Mouse (Mus musculus) G1E (cell line): ENCODE data around the gene Olfr1350. TPM values are rescaled to one million over a fixed set of nuclear protein-coding genes. Genes with fewer than 3 reads are reported as not detected.

Experiments
- ATAC-seq: 2 replicates; pipeline ENCODE4 v1.8.0; 2016; ENCODE audit warnings: mild to moderate bottlenecking; ENCODE audit not compliant: insufficient number of reproducible peaks, poor library complexity, low FRiP score, severe bottlenecking; ENCODE audit errors: extremely low read depth
- DNase-seq: peaks from one replicate; pipeline ENCODE4 v3.0.0; 2012; ENCODE audit warnings: low spot score
- H3K27me3 ChIP-seq: 2 replicates; pipeline ENCODE4 v1.6.1; 2012; ENCODE audit warnings: mild to moderate bottlenecking, low read length, inconsistent platforms; ENCODE audit not compliant: insufficient read depth
- H3K36me3 ChIP-seq: replicated peaks from 2 replicates; pipeline ENCODE3; 2012; ENCODE audit warnings: mild to moderate bottlenecking, inconsistent platforms
- H3K4me1 ChIP-seq: 2 replicates; pipeline ENCODE4 v1.6.1; 2012; ENCODE audit warnings: low read depth, low read length, inconsistent platforms, mixed read lengths; ENCODE audit not compliant: insufficient read depth
- H3K4me3 ChIP-seq: 2 replicates; pipeline ENCODE4 v1.5.1; 2012; ENCODE audit warnings: low read depth, mild to moderate bottlenecking, inconsistent platforms, low read length, moderate library complexity, mixed read lengths
- H3K9me3 ChIP-seq: replicated peaks from 2 replicates; pipeline ENCODE4 v1.6.1; 2012; ENCODE audit warnings: inconsistent platforms
- CTCF ChIP-seq: IDR thresholded peaks from 2 replicates; pipeline ENCODE4 v1.5.1; 2012; ENCODE audit warnings: low read depth, low read length, inconsistent platforms, mixed read lengths
- GATA1 ChIP-seq: IDR thresholded peaks from 2 replicates; pipeline ENCODE4 v1.6.1; 2012; ENCODE audit warnings: borderline replicate concordance, low read length, inconsistent platforms, mixed read lengths
- GATA2 ChIP-seq: IDR thresholded peaks from 2 replicates; pipeline ENCODE4 v1.6.1; 2012; ENCODE audit warnings: low read depth, low read length, inconsistent platforms, borderline replicate concordance
- POLR2AphosphoS5 ChIP-seq: IDR thresholded peaks from 2 replicates; pipeline ENCODE4 v1.6.1; 2012; ENCODE audit warnings: low read depth, low read length, inconsistent platforms; ENCODE audit not compliant: insufficient replicate concordance
- TAL1 ChIP-seq: conservative IDR thresholded peaks from 2 replicates; pipeline ENCODE4 v1.6.1; 2012; ENCODE audit warnings: low read depth, low read length, inconsistent platforms, mixed read lengths
- polyA plus RNA-seq: library from polyadenylated mRNA; stranded (reverse); fragments of >175 nt; gene quantifications from 2 replicates; pipeline ENCODE4 v1.2.3, GENCODE M21; 2012
- total RNA-seq, 2 experiments: library from RNA; stranded (forward) in 1 of 2; stranded (reverse) in 1 of 2; fragments of 200-1000 nt in 1 of 2; fragments of >200 nt in 1 of 2; fragmentation: Nextera tagmentation in 1 of 2; gene quantifications; 2 replicates each; pipeline ENCODE4 v1.2.3; 2014 to 2017

Gene Olfr1350
- total and polyA plus RNA-seq, 3 experiments, result 0.05 TPM; not detected in 2

GRCm38 (mm10) chr7:6603331-6603730, 38.7 kb downstream of the Olfr1350 start:
- no peak for ATAC-seq
- Histone ChIP-seq H3K36me3 (no peaks in the 10 kb centered on the region), H3K9me3 (peaks cover 9% of the 10 kb centered on the region), H3K27me3 (no peaks in the 10 kb centered on the region), H3K4me3 (no peak overlapping the region), H3K4me1 (no peaks in the 10 kb centered on the region)
- no peak for DNase-seq
- TF ChIP-seq GATA1, result no peak
- no peak for TF ChIP-seq GATA2
- TF ChIP-seq POLR2AphosphoS5, result no peak
- no peak for TF ChIP-seq CTCF
- TF ChIP-seq TAL1, result no peak

Other genes with a start within 250 kb of the Olfr1350 start
- 1.2 and 3.1 TPM in 2 replicates for gene Zfp583, start 233.6 kb upstream of the Olfr1350 start, total RNA-seq (2014; fragmentation: Nextera tagmentation)
- 0.49 and 0.64 TPM in 2 replicates for gene Zfp583, start 233.6 kb upstream of the Olfr1350 start, total RNA-seq (2017)
- 0.29 and 0.38 TPM in 2 replicates for gene Zfp583, start 233.6 kb upstream of the Olfr1350 start, polyA plus RNA-seq
- not detected in 2 replicates for gene Gm3854, start 221.1 kb upstream of the Olfr1350 start, total RNA-seq (2014; fragmentation: Nextera tagmentation)
- gene Gm3854, start 221.1 kb upstream of the Olfr1350 start, total RNA-seq (2017), result 0.05 and 0.12 TPM in 2 replicates
- gene Gm3854, start 221.1 kb upstream of the Olfr1350 start, polyA plus RNA-seq, result not detected in 2 replicates
- 0.83 and 8.5 TPM in 2 replicates for gene Zfp78, start 201.6 kb upstream of the Olfr1350 start, total RNA-seq (2014; fragmentation: Nextera tagmentation)
- 2.3 and 2.5 TPM in 2 replicates for gene Zfp78, start 201.6 kb upstream of the Olfr1350 start, total RNA-seq (2017)
- 0.03 and 0.12 TPM in 2 replicates for gene Zfp78, start 201.6 kb upstream of the Olfr1350 start, polyA plus RNA-seq
- 2.1 and 5.8 TPM in 2 replicates for gene Zfp28, start 181.5 kb upstream of the Olfr1350 start, total RNA-seq (2014; fragmentation: Nextera tagmentation)
- gene Zfp28, start 181.5 kb upstream of the Olfr1350 start, total RNA-seq (2017), result 1.8 and 2.6 TPM in 2 replicates
- 0.46 and 0.63 TPM in 2 replicates for gene Zfp28, start 181.5 kb upstream of the Olfr1350 start, polyA plus RNA-seq
- gene Smim17, start 166.1 kb upstream of the Olfr1350 start, total RNA-seq (2014; fragmentation: Nextera tagmentation), result 1.5 TPM in 1 of 2 replicates, not detected in the other
- not detected in 2 replicates for gene Smim17, start 166.1 kb upstream of the Olfr1350 start, total RNA-seq (2017)
- gene Smim17, start 166.1 kb upstream of the Olfr1350 start, polyA plus RNA-seq, result not detected in 2 replicates
- gene Gm20715, start 154.6 kb upstream of the Olfr1350 start, total RNA-seq (2014; fragmentation: Nextera tagmentation), result not detected in 2 replicates
- gene Gm20715, start 154.6 kb upstream of the Olfr1350 start, total RNA-seq (2017), result 0.06 and 0.11 TPM in 2 replicates
- not detected in 2 replicates for gene Gm20715, start 154.6 kb upstream of the Olfr1350 start, polyA plus RNA-seq
- not detected in 2 replicates for gene Olfr1344, start 126.2 kb upstream of the Olfr1350 start, total RNA-seq (2014; fragmentation: Nextera tagmentation)
- gene Olfr1344, start 126.2 kb upstream of the Olfr1350 start, total RNA-seq (2017), result 0.11 TPM in 1 of 2 replicates, not detected in the other
- gene Olfr1344, start 126.2 kb upstream of the Olfr1350 start, polyA plus RNA-seq, result not detected in 2 replicates
- not detected in 2 replicates for gene Olfr1336, start 108.7 kb upstream of the Olfr1350 start, total RNA-seq (2014; fragmentation: Nextera tagmentation)
- gene Olfr1336, start 108.7 kb upstream of the Olfr1350 start, total RNA-seq (2017), result under 0.01 and 0.16 TPM in 2 replicates
- not detected in 2 replicates for gene Olfr1336, start 108.7 kb upstream of the Olfr1350 start, polyA plus RNA-seq
- not detected in 2 replicates for gene Olfr1346, start 97.7 kb upstream of the Olfr1350 start, total RNA-seq (2014; fragmentation: Nextera tagmentation)
- gene Olfr1346, start 97.7 kb upstream of the Olfr1350 start, total RNA-seq (2017), result 0.06 and 0.11 TPM in 2 replicates
- gene Olfr1346, start 97.7 kb upstream of the Olfr1350 start, polyA plus RNA-seq, result not detected in 2 replicates
- not detected in 2 replicates for gene Olfr5, start 77.9 kb upstream of the Olfr1350 start, total RNA-seq (2014; fragmentation: Nextera tagmentation)
- 0.11 TPM in 1 of 2 replicates, not detected in the other for gene Olfr5, start 77.9 kb upstream of the Olfr1350 start, total RNA-seq (2017)
- gene Olfr5, start 77.9 kb upstream of the Olfr1350 start, polyA plus RNA-seq, result not detected in 2 replicates
- not detected in 2 replicates for gene Olfr1347, start 65.1 kb upstream of the Olfr1350 start, total RNA-seq (2014; fragmentation: Nextera tagmentation)
- 0.12 and 0.33 TPM in 2 replicates for gene Olfr1347, start 65.1 kb upstream of the Olfr1350 start, total RNA-seq (2017)
- not detected in 2 replicates for gene Olfr1347, start 65.1 kb upstream of the Olfr1350 start, polyA plus RNA-seq
- gene Olfr1348, start 56.1 kb upstream of the Olfr1350 start, total RNA-seq (2014; fragmentation: Nextera tagmentation), result not detected in 2 replicates
- gene Olfr1348, start 56.1 kb upstream of the Olfr1350 start, total RNA-seq (2017), result 0.23 TPM in 1 of 2 replicates, not detected in the other
- gene Olfr1348, start 56.1 kb upstream of the Olfr1350 start, polyA plus RNA-seq, result not detected in 2 replicates
- gene Olfr1349, start 41.9 kb upstream of the Olfr1350 start, total RNA-seq (2014; fragmentation: Nextera tagmentation), result not detected in 2 replicates
- gene Olfr1349, start 41.9 kb upstream of the Olfr1350 start, total RNA-seq (2017), result 0.12 and 0.22 TPM in 2 replicates
- gene Olfr1349, start 41.9 kb upstream of the Olfr1350 start, polyA plus RNA-seq, result not detected in 2 replicates
- not detected in 2 replicates for gene Zim1, start 131.6 kb downstream of the Olfr1350 start, total RNA-seq (2014; fragmentation: Nextera tagmentation)
- gene Zim1, start 131.6 kb downstream of the Olfr1350 start, total RNA-seq (2017), result 0.11 TPM in 1 of 2 replicates, not detected in the other
- gene Zim1, start 131.6 kb downstream of the Olfr1350 start, polyA plus RNA-seq, result not detected in 2 replicates
- gene Peg3, start 165.6 kb downstream of the Olfr1350 start, total RNA-seq (2014; fragmentation: Nextera tagmentation), result 49.7 and 54.3 TPM in 2 replicates
- gene Peg3, start 165.6 kb downstream of the Olfr1350 start, total RNA-seq (2017), result 20.9 and 24.6 TPM in 2 replicates
- gene Peg3, start 165.6 kb downstream of the Olfr1350 start, polyA plus RNA-seq, result 2.2 and 2.4 TPM in 2 replicates
- gene Usp29, start 165.7 kb downstream of the Olfr1350 start, total RNA-seq (2014; fragmentation: Nextera tagmentation), result 6.1 and 6.9 TPM in 2 replicates
- 1.7 and 2.2 TPM in 2 replicates for gene Usp29, start 165.7 kb downstream of the Olfr1350 start, total RNA-seq (2017)
- gene Usp29, start 165.7 kb downstream of the Olfr1350 start, polyA plus RNA-seq, result 0.09 and 0.15 TPM in 2 replicates